Mouse (Mus musculus): ENCODE results near the gene Prss33. TPM values are rescaled to one million over a fixed set of nuclear protein-coding genes. Genes with fewer than 3 reads are reported as not detected.
A peak's percentile ranks its signal among the peaks of the same experiment; 100 is the strongest.

The Prss33 gene
- total and polyA plus RNA-seq, 2 experiments from 2014 or later, result not detected

DNA sequence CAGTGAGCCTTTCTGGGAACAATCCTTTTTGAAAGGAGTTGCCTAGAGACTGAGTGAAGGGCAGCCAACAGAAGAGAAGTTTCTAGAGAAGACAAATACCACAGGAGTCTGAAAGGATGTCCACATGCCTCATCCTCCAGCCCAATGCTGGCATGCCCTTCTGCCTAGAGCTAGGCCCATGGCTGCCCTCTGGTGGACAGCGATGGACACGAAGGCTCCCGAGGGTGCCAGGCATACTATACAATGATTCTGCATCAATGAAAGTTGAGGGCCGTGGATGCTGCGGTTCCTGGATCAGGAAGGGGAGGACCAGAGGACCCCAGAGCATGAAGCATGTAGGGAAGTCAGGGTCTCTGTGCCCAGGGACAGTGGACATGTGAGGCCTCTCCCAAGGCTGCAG lies 17.4 kb upstream of the Prss33 start:
- no peak for ATAC-seq (ENCODE audit: insufficient read depth, low read depth)
- H3K36me3 ChIP-seq (replicated peaks; ENCODE audit: control insufficient read depth, insufficient read depth, low read length), result no peaks in the 10 kb centered on the region
- TF ChIP-seq EP300 (IDR thresholded peaks at IDR 0.05; ENCODE audit: low read depth) (no peak), CTCF (IDR thresholded peaks at IDR 0.05; ENCODE audit: low read depth) (peak; percentile 61)
- WGBS, result 40% methylated on average over 5 of the region's 5 CpGs
- DNase-seq (ENCODE audit: low spot score), result no peak
- H3K4me2 ChIP-seq (ENCODE audit: low read depth, low read length), result no peak overlapping the region
- H3K9ac ChIP-seq (replicated peaks; ENCODE audit: low read depth, low read length), result no peak overlapping the region
- H3K4me1 ChIP-seq (ENCODE audit: control insufficient read depth, insufficient read depth), result peaks cover 3% of the 10 kb centered on the region; the same call in 1 of the 2 replicates
- no peak overlapping the region for H3K27ac ChIP-seq (ENCODE audit: low read depth)
- no peaks in the 10 kb centered on the region for H3K9me3 ChIP-seq (replicated peaks; ENCODE audit: control insufficient read depth, low read length)
- H3K4me3 ChIP-seq (ENCODE audit: low read depth, low read length), result no peak overlapping the region
- no peaks in the 10 kb centered on the region for H3K27me3 ChIP-seq (ENCODE audit: control insufficient read depth, insufficient read depth, low read length)

GRCm38 (mm10) chr17:23850853-23851749 lies 15.2 kb upstream of the Prss33 start:
- no peak overlapping the region for H3K4me2 ChIP-seq (ENCODE audit: low read depth, low read length)
- DNase-seq (ENCODE audit: low spot score) (peak; percentile 50), ATAC-seq (ENCODE audit: insufficient read depth, low read depth) (no peak; the same call in 1 of the 2 replicates)
- H3K36me3 ChIP-seq (replicated peaks; ENCODE audit: control insufficient read depth, insufficient read depth, low read length), result no peaks in the 10 kb centered on the region
- no peaks in the 10 kb centered on the region for H3K27me3 ChIP-seq (ENCODE audit: control insufficient read depth, insufficient read depth, low read length)
- no peaks in the 10 kb centered on the region for H3K9me3 ChIP-seq (replicated peaks; ENCODE audit: control insufficient read depth, low read length)
- no peak overlapping the region for H3K9ac ChIP-seq (replicated peaks; ENCODE audit: low read depth, low read length)
- 45% methylated on average over 18 of the region's 19 CpGs for WGBS
- peak; percentile 81 for TF ChIP-seq CTCF (IDR thresholded peaks at IDR 0.05; ENCODE audit: low read depth)
- no peak for TF ChIP-seq EP300 (IDR thresholded peaks at IDR 0.05; ENCODE audit: low read depth)
- H3K4me3 ChIP-seq (ENCODE audit: low read depth, low read length), result no peak overlapping the region
- H3K27ac ChIP-seq (ENCODE audit: low read depth), result no peak overlapping the region
- peaks cover 3% of the 10 kb centered on the region; the same call in 1 of the 2 replicates for H3K4me1 ChIP-seq (ENCODE audit: control insufficient read depth, insufficient read depth)

GRCm38 (mm10) chr17:23850028-23850427 lies 14.2 kb upstream of the Prss33 start:
- H3K27ac ChIP-seq (ENCODE audit: low read depth), result no peak overlapping the region
- WGBS, result 56% methylated on average over 2 of the region's 2 CpGs
- DNase-seq (ENCODE audit: low spot score) (no peak), ATAC-seq (ENCODE audit: insufficient read depth, low read depth) (no peak)
- peaks cover 3% of the 10 kb centered on the region; the same call in 1 of the 2 replicates for H3K4me1 ChIP-seq (ENCODE audit: control insufficient read depth, insufficient read depth)
- H3K9ac ChIP-seq (replicated peaks; ENCODE audit: low read depth, low read length), result no peak overlapping the region
- TF ChIP-seq CTCF (IDR thresholded peaks at IDR 0.05; ENCODE audit: low read depth) (0 out of 2 replicates have a peak, but pooled peaks have one; percentile 6), EP300 (IDR thresholded peaks at IDR 0.05; ENCODE audit: low read depth) (no peak)
- H3K4me2 ChIP-seq (ENCODE audit: low read depth, low read length), result no peak overlapping the region
- no peaks in the 10 kb centered on the region for H3K27me3 ChIP-seq (ENCODE audit: control insufficient read depth, insufficient read depth, low read length)
- H3K36me3 ChIP-seq (replicated peaks; ENCODE audit: control insufficient read depth, insufficient read depth, low read length), result no peaks in the 10 kb centered on the region
- no peaks in the 10 kb centered on the region for H3K9me3 ChIP-seq (replicated peaks; ENCODE audit: control insufficient read depth, low read length)
- no peak overlapping the region for H3K4me3 ChIP-seq (ENCODE audit: low read depth, low read length)

GRCm38 (mm10) chr17:23843812-23844273 lies 8.0 kb upstream of the Prss33 start, which contains the start of the genes Prss32 and Prss41:
Gene Prss32, plus strand, starts transcription at chr17:23843855.
Gene Prss41, minus strand, starts transcription at chr17:23844172.
- Histone ChIP-seq H3K27ac (ENCODE audit: low read depth) (no peak within 1 kb of the TSS), H3K9ac (replicated peaks; ENCODE audit: low read depth, low read length) (no peak within 1 kb of the TSS), H3K9me3 (replicated peaks; ENCODE audit: control insufficient read depth, low read length) (no peaks in the 10 kb centered on the region), H3K4me3 (ENCODE audit: low read depth, low read length) (no peak within 1 kb of the TSS), H3K4me1 (ENCODE audit: control insufficient read depth, insufficient read depth) (no peaks in the 10 kb centered on the region), H3K27me3 (ENCODE audit: control insufficient read depth, insufficient read depth, low read length) (no peaks in the 10 kb centered on the region), H3K4me2 (ENCODE audit: low read depth, low read length) (no peak within 1 kb of the TSS), H3K36me3 (replicated peaks; ENCODE audit: control insufficient read depth, insufficient read depth, low read length) (no peaks in the 10 kb centered on the region)
- TF ChIP-seq CTCF (IDR thresholded peaks at IDR 0.05; ENCODE audit: low read depth) (peak; percentile 35), EP300 (IDR thresholded peaks at IDR 0.05; ENCODE audit: low read depth) (no peak)
- WGBS, result 13% methylated on average over 19 of the region's 19 CpGs
- ATAC-seq (ENCODE audit: insufficient read depth, low read depth) (no peak), DNase-seq (ENCODE audit: low spot score) (no peak)

DNA sequence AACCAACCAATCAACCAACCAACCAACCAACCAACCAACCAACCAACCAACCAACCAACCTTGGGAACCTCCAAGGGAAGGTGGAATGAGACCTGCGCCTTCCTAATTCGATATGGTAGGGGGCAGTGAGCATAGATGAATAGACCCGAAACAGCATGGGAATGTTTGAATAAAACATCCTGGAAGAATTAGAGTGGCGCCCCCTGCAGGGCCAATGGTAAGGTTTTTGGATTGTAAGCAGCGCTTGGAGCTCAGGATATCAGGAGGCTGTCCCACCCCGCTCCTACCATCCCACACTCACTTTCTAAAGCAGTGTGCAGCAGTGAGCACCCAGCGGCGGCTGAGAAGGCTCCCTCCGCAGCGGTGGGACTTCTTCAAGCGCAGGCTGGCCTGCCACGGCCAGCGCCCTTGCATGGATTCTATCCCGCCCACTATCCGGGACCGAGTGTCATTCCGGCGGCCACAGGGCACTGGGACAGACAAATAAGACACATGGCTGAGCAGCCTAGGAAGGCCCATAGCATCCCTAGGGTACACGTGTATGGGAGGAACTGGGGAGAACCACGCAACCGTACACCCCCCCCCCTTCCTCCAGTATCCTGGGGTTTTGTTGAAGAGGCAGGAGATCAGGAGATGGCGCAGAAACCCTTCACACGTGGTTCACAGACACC lies 7.4 kb upstream of the Prss33 start:
- Histone ChIP-seq H3K4me1 (ENCODE audit: control insufficient read depth, insufficient read depth) (no peaks in the 10 kb centered on the region), H3K27me3 (ENCODE audit: control insufficient read depth, insufficient read depth, low read length) (no peaks in the 10 kb centered on the region), H3K9ac (replicated peaks; ENCODE audit: low read depth, low read length) (no peak overlapping the region), H3K4me3 (ENCODE audit: low read depth, low read length) (no peak overlapping the region), H3K9me3 (replicated peaks; ENCODE audit: control insufficient read depth, low read length) (no peaks in the 10 kb centered on the region), H3K4me2 (ENCODE audit: low read depth, low read length) (no peak overlapping the region), H3K27ac (ENCODE audit: low read depth) (no peak overlapping the region), H3K36me3 (replicated peaks; ENCODE audit: control insufficient read depth, insufficient read depth, low read length) (no peaks in the 10 kb centered on the region)
- DNase-seq (ENCODE audit: low spot score) (no peak), ATAC-seq (ENCODE audit: insufficient read depth, low read depth) (no peak)
- TF ChIP-seq EP300 (IDR thresholded peaks at IDR 0.05; ENCODE audit: low read depth) (no peak), CTCF (IDR thresholded peaks at IDR 0.05; ENCODE audit: low read depth) (no peak)
- 47% methylated on average over 23 of the region's 23 CpGs for WGBS
